Mouse (Mus musculus): ENCODE data around the gene Msmp. TPM values are rescaled to one million over a fixed set of nuclear protein-coding genes. Genes with fewer than 3 reads are reported as not detected.
"Not testable (repeated sequence)": the region's sequence is repeated elsewhere in the genome, so short reads cannot be mapped to it uniquely, and the experiment has no call there.

Gene Msmp
- polyA plus RNA-seq, 1 experiment from 2014 or later, result 2.1 TPM

GRCm38 (mm10) chr4:43598650-43599380, 14.5 kb upstream of the Msmp start:
- DNase-seq, result no peak
- Histone ChIP-seq H3K27ac (replicated peaks; ENCODE audit: low read depth, low read length) (no peak overlapping the region), H3K4me1 (ENCODE audit: control insufficient read depth, insufficient read depth, low read length) (no peaks in the 10 kb centered on the region), H3K4me3 (replicated peaks; ENCODE audit: low read depth, low read length) (no peak overlapping the region), H3K9me3 (ENCODE audit: control insufficient read depth, low read length) (no peaks in the 10 kb centered on the region), H3K36me3 (ENCODE audit: control insufficient read depth, insufficient read depth, low read length) (no peaks in the 10 kb centered on the region), H3K27me3 (ENCODE audit: control insufficient read depth, insufficient read depth, low read length) (no peaks in the 10 kb centered on the region), H3K4me2 (ENCODE audit: low read length) (no peak overlapping the region), H3K9ac (replicated peaks; ENCODE audit: low read length) (no peak overlapping the region)
- no peak for ATAC-seq (ENCODE audit: low FRiP score, low TSS enrichment)
- 86% methylated on average over 7 of the region's 7 CpGs for WGBS

DNA sequence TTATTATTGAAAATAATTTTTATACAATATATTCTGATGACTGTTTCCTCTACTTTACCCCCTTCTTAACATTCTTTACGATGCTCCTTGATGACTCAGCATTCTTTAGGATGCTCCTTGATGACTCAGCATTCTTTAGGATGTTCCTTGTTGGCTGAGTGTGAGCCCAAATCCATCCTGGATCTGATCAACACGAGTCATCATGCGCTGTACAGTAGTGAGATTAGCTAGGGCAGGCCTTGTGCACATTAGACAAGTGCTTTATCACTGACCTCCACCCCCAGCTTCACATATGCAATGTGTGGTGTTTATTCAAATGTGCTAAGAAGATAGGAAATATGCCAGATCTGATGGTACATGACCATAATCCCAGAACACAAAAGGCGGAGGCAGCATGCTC, 13.9 kb upstream of the Msmp start:
- H3K4me3 ChIP-seq (replicated peaks; ENCODE audit: low read depth, low read length), result no peak overlapping the region
- ATAC-seq (ENCODE audit: low FRiP score, low TSS enrichment) (no peak), DNase-seq (no peak)
- no peaks in the 10 kb centered on the region for H3K36me3 ChIP-seq (ENCODE audit: control insufficient read depth, insufficient read depth, low read length)
- H3K9me3 ChIP-seq (ENCODE audit: control insufficient read depth, low read length), result no peaks in the 10 kb centered on the region
- H3K27ac ChIP-seq (replicated peaks; ENCODE audit: low read depth, low read length), result no peak overlapping the region
- no peak overlapping the region for H3K9ac ChIP-seq (replicated peaks; ENCODE audit: low read length)
- no peak overlapping the region for H3K4me2 ChIP-seq (ENCODE audit: low read length)
- H3K27me3 ChIP-seq (ENCODE audit: control insufficient read depth, insufficient read depth, low read length), result no peaks in the 10 kb centered on the region
- WGBS, result 87% methylated on average over 4 of the region's 4 CpGs
- H3K4me1 ChIP-seq (ENCODE audit: control insufficient read depth, insufficient read depth, low read length), result no peaks in the 10 kb centered on the region

DNA sequence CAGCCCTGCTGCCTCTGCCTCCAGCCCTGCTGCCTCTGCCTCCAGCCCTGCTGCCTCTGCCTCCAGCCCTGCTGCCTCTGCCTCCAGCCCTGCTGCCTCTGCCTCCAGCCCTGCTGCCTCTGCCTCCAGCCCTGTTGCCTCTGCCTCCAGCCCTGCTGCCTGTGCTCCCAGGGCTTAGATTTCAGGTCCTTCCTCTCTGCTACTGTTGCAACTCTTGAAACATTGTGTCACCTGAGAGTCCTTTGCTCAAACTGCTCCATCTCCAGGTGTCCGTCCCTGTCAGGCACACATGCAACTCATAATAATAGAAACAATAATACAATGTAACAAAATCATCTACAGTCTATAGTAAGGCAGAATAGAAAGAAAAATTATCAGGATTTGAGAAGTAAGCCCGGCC, 12.3 kb upstream of the Msmp start:
- 86% methylated on average over 2 of the region's 2 CpGs for WGBS
- not testable (repeated sequence) for H3K9ac ChIP-seq (replicated peaks; ENCODE audit: low read length); ATAC-seq (ENCODE audit: low FRiP score, low TSS enrichment)

GRCm38 (mm10) chr4:43593453-43593852, 9.2 kb upstream of the Msmp start:
- no peak for ATAC-seq (ENCODE audit: low FRiP score, low TSS enrichment)

More for the DNA sequence above, 12.3 kb upstream of the Msmp start:
- not testable (repeated sequence) for H3K27me3 ChIP-seq (ENCODE audit: control insufficient read depth, insufficient read depth, low read length); H3K4me1 ChIP-seq (ENCODE audit: control insufficient read depth, insufficient read depth, low read length); H3K4me3 ChIP-seq (replicated peaks; ENCODE audit: low read depth, low read length); H3K9me3 ChIP-seq (ENCODE audit: control insufficient read depth, low read length); DNase-seq; H3K4me2 ChIP-seq (ENCODE audit: low read length); H3K36me3 ChIP-seq (ENCODE audit: control insufficient read depth, insufficient read depth, low read length); H3K27ac ChIP-seq (replicated peaks; ENCODE audit: low read depth, low read length)

DNA sequence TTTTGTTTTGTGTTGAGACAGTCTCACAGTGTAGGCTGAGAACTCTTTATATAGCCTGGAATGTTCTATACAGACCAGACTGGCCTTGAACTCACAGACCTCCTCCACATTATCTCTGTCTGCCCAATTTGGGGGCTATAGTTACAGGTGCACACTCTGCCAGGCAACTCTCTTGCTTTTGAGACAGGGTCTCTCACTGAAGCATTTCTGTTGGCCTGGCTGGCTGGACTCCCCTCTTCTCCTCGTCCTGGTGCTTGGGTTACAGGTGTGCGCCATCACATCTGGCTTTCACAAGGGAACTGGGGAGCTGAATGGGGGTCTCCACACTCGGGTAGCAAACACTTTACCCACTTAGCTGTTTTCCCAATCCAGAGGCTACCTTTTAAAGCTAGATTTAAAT, 7.7 kb upstream of the Msmp start:
- no peak overlapping the region for H3K27ac ChIP-seq (replicated peaks; ENCODE audit: low read depth, low read length)
- DNase-seq, result no peak

More at GRCm38 (mm10) chr4:43593453-43593852, 9.2 kb upstream of the Msmp start:
- Histone ChIP-seq H3K27ac (replicated peaks; ENCODE audit: low read depth, low read length) (no peak overlapping the region), H3K9ac (replicated peaks; ENCODE audit: low read length) (no peak overlapping the region), H3K36me3 (ENCODE audit: control insufficient read depth, insufficient read depth, low read length) (no peaks in the 10 kb centered on the region), H3K9me3 (ENCODE audit: control insufficient read depth, low read length) (no peaks in the 10 kb centered on the region), H3K4me3 (replicated peaks; ENCODE audit: low read depth, low read length) (no peak overlapping the region), H3K27me3 (ENCODE audit: control insufficient read depth, insufficient read depth, low read length) (no peaks in the 10 kb centered on the region), H3K4me1 (ENCODE audit: control insufficient read depth, insufficient read depth, low read length) (no peaks in the 10 kb centered on the region), H3K4me2 (ENCODE audit: low read length) (no peak overlapping the region)
- no peak for DNase-seq
- WGBS, result 63% methylated on average over 3 of the region's 3 CpGs

DNA sequence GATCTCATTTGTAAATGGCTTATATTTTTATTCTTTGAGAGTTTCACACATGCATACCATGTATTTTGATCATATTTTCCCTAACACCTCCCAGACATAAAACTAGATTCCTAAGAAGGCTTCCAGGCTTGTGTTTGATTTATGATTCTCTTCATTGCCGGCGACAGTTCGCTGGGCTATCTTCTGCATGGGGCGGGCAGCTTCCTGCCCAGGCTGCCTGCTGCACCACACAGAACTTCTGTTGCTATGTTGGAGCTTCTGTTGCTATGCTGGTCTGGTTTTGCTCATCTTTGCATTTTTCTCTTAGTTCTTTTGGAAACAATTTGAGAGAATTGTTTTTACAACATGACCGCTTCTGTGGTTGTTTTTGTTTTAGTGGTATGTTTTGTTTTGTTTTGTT, 7.2 kb upstream of the Msmp start:
- no peak for DNase-seq
- Histone ChIP-seq H3K36me3 (ENCODE audit: control insufficient read depth, insufficient read depth, low read length) (no peaks in the 10 kb centered on the region), H3K4me1 (ENCODE audit: control insufficient read depth, insufficient read depth, low read length) (no peaks in the 10 kb centered on the region), H3K9me3 (ENCODE audit: control insufficient read depth, low read length) (no peaks in the 10 kb centered on the region), H3K9ac (replicated peaks; ENCODE audit: low read length) (no peak overlapping the region), H3K4me2 (ENCODE audit: low read length) (no peak overlapping the region), H3K27me3 (ENCODE audit: control insufficient read depth, insufficient read depth, low read length) (no peaks in the 10 kb centered on the region), H3K27ac (replicated peaks; ENCODE audit: low read depth, low read length) (no peak overlapping the region), H3K4me3 (replicated peaks; ENCODE audit: low read depth, low read length) (no peak overlapping the region)
- no peak for ATAC-seq (ENCODE audit: low FRiP score, low TSS enrichment)
- 88% methylated on average over 5 of the region's 5 CpGs for WGBS

More for the DNA sequence above, 7.7 kb upstream of the Msmp start:
- no peaks in the 10 kb centered on the region for H3K4me1 ChIP-seq (ENCODE audit: control insufficient read depth, insufficient read depth, low read length)
- H3K9ac ChIP-seq (replicated peaks; ENCODE audit: low read length), result no peak overlapping the region
- no peak overlapping the region for H3K4me3 ChIP-seq (replicated peaks; ENCODE audit: low read depth, low read length)
- H3K36me3 ChIP-seq (ENCODE audit: control insufficient read depth, insufficient read depth, low read length), result no peaks in the 10 kb centered on the region
- no peaks in the 10 kb centered on the region for H3K9me3 ChIP-seq (ENCODE audit: control insufficient read depth, low read length)
- ATAC-seq (ENCODE audit: low FRiP score, low TSS enrichment), result no peak
- WGBS, result 79% methylated on average over 3 of the region's 3 CpGs
- H3K27me3 ChIP-seq (ENCODE audit: control insufficient read depth, insufficient read depth, low read length), result no peaks in the 10 kb centered on the region
- no peak overlapping the region for H3K4me2 ChIP-seq (ENCODE audit: low read length)

- 68% methylated on average over 7 of the region's 7 CpGs for WGBS
- no peak for ATAC-seq (ENCODE audit: low FRiP score, low TSS enrichment)
- Histone ChIP-seq H3K9me3 (ENCODE audit: control insufficient read depth, low read length) (no peaks in the 10 kb centered on the region), H3K9ac (replicated peaks; ENCODE audit: low read length) (no peak overlapping the region), H3K4me2 (ENCODE audit: low read length) (no peak overlapping the region), H3K27ac (replicated peaks; ENCODE audit: low read depth, low read length) (no peak overlapping the region), H3K36me3 (ENCODE audit: control insufficient read depth, insufficient read depth, low read length) (peaks cover 23% of the 10 kb centered on the region), H3K27me3 (ENCODE audit: control insufficient read depth, insufficient read depth, low read length) (no peaks in the 10 kb centered on the region), H3K4me3 (replicated peaks; ENCODE audit: low read depth, low read length) (no peak overlapping the region), H3K4me1 (ENCODE audit: control insufficient read depth, insufficient read depth, low read length) (no peaks in the 10 kb centered on the region)
- no peak for DNase-seq
These were observed 3.4 kb upstream of the Msmp start for GRCm38 (mm10) chr4:43587681-43588080.

- no peaks in the 10 kb centered on the region for H3K4me1 ChIP-seq (ENCODE audit: control insufficient read depth, insufficient read depth, low read length)
- no peak overlapping the region for H3K4me2 ChIP-seq (ENCODE audit: low read length)
- no peaks in the 10 kb centered on the region for H3K9me3 ChIP-seq (ENCODE audit: control insufficient read depth, low read length)
- H3K9ac ChIP-seq (replicated peaks; ENCODE audit: low read length), result no peak overlapping the region
- H3K4me3 ChIP-seq (replicated peaks; ENCODE audit: low read depth, low read length), result no peak overlapping the region
- no peak for DNase-seq
- no peak overlapping the region for H3K27ac ChIP-seq (replicated peaks; ENCODE audit: low read depth, low read length)
- H3K27me3 ChIP-seq (ENCODE audit: control insufficient read depth, insufficient read depth, low read length), result no peaks in the 10 kb centered on the region
- WGBS, result 75% methylated on average over 8 of the region's 8 CpGs
- H3K36me3 ChIP-seq (ENCODE audit: control insufficient read depth, insufficient read depth, low read length), result peaks cover 36% of the 10 kb centered on the region
- no peak for ATAC-seq (ENCODE audit: low FRiP score, low TSS enrichment)
These were observed 2.1 kb upstream of the Msmp start for GRCm38 (mm10) chr4:43586411-43586810.

DNA sequence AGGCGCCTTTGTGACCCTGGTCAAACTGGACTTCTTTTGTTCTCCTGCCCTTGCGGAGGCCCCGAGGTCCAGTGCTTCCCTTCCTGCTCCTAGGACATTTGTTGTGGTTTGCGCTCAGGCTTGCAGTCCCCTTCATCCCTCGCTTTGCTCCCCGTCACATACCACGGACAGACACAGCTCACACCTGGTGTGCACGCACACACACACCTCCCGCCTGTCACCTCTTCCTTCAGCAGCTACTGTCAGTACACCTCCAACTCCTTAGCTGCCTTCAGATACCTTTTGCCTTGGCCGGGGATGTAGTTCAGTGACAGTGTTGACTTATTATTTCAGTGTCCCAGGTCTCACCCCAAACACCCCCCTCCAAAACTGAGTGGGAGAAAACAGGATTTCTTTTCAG, 1.4 kb upstream of the Msmp start:
- DNase-seq, result no peak
- no peaks in the 10 kb centered on the region for H3K9me3 ChIP-seq (ENCODE audit: control insufficient read depth, low read length)
- ATAC-seq (ENCODE audit: low FRiP score, low TSS enrichment), result no peak
- H3K36me3 ChIP-seq (ENCODE audit: control insufficient read depth, insufficient read depth, low read length), result peaks cover 43% of the 10 kb centered on the region
- H3K27me3 ChIP-seq (ENCODE audit: control insufficient read depth, insufficient read depth, low read length), result no peaks in the 10 kb centered on the region
- WGBS, result 52% methylated on average over 10 of the region's 10 CpGs
- no peak overlapping the region for H3K27ac ChIP-seq (replicated peaks; ENCODE audit: low read depth, low read length)
- no peak overlapping the region for H3K4me3 ChIP-seq (replicated peaks; ENCODE audit: low read depth, low read length)
- no peaks in the 10 kb centered on the region for H3K4me1 ChIP-seq (ENCODE audit: control insufficient read depth, insufficient read depth, low read length)
- H3K9ac ChIP-seq (replicated peaks; ENCODE audit: low read length), result no peak overlapping the region
- no peak overlapping the region for H3K4me2 ChIP-seq (ENCODE audit: low read length)
